Mouse (Mus musculus): ENCODE results near the gene Zfp638.
"Not testable (repeated sequence)": the region's sequence is repeated elsewhere in the genome, so short reads cannot be mapped to it uniquely, and the experiment has no call there.

DNA sequence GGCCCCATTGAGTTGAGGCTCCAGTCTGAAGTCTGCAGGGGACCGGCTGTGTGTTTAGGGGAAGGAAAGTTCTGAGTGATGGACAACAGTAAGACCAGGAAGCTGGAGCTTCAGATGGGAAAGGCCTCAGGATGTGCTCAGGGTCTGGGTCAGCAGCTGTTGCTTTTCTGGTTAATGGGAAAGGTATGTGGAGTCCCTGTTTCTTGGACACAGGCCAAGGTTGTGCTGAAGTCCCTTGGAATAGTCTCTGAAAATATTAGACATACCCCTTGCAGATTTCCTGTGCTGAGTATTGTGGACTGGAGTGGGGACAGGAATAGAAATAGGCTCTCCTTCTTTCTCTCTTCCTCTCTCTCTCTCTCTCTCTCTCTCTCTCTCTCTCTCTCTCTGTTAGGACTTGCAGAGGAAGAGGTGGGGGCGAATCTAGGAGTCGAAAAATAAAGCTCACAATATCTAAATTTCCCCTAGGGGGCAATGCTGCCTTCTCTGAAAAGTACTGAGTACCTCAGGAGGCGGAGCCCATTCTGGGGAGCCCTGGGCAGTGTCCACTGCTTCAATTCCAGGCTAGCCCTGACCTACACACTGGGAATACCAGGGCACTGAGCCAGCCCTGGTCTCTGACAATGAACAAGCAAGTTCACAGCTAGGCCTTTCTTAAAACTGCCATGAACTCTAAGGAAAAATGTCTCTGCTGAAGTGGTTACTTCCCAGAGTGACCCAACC lies 148.2 kb downstream of the Zfp638 start:
- 0 out of 2 replicates have a peak, but pooled peaks have one; percentile 32 for TF ChIP-seq CTCF (conservative IDR thresholded peaks at IDR 0.05; ENCODE audit: insufficient read depth, insufficient read length, low read depth, low read length)
- TF ChIP-seq POLR2A (IDR thresholded peaks at IDR 0.05; ENCODE audit: low read depth, low read length): not testable (repeated sequence)

Data from kidney, adult 2 months (tissue).